Mouse (Mus musculus) embryonic fibroblast, embryonic 13.5 days (primary cell): ENCODE measurements around the gene Nr2e3.

Experiments used
- CTCF ChIP-seq: IDR thresholded peaks from 2 replicates; pipeline ENCODE4 v1.5.1; 2011; ENCODE audit warnings: mild to moderate bottlenecking, control low read depth, low read length, moderate library complexity, borderline replicate concordance; ENCODE audit not compliant: insufficient read depth
- POLR2A ChIP-seq: IDR thresholded peaks from 2 replicates; pipeline ENCODE4 v1.6.1; 2011; ENCODE audit warnings: low read depth, mild to moderate bottlenecking, control low read depth, low read length, moderate library complexity

DNA sequence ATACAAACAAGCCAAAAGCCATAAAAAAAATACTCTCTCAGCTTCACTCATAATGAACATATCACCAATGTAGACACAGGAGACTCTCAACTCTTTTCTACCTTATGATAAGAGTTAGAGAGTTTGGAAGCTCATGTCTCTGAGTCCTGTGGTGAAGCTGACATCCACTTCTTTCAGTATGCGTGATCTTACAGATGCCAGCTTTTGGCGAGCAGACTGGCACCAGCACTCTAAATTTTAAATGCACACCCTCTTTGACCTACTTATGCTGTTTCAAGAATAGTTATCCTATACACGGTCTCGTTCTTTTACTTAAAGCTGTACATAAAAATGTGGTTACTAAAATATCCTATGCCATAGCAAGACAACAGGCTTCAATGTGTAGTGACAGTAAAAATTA, 37.3 kb upstream of the Nr2e3 start:
- no peak for TF ChIP-seq CTCF
- no peak for TF ChIP-seq POLR2A
